Mouse (Mus musculus): ENCODE measurements around the gene 2310030G06Rik. TPM values are rescaled to one million over a fixed set of nuclear protein-coding genes. Genes with fewer than 3 reads are reported as not detected.

Gene 2310030G06Rik
- polyA plus RNA-seq, 1 experiment from 2014 or later, result 2.5 TPM

- Histone ChIP-seq H3K4me3 (no peak overlapping the region), H3K36me3 (no peaks in the 10 kb centered on the region; the same call in 1 of the 2 replicates), H3K9me3 (replicated peaks) (no peaks in the 10 kb centered on the region), H3K27ac (no peak overlapping the region), H3K4me2 (no peak overlapping the region), H3K4me1 (no peaks in the 10 kb centered on the region), H3K27me3 (replicated peaks) (0 out of 2 replicates have a peak, but pooled peaks cover 5% of the 10 kb centered on the region), H3K9ac (no peak overlapping the region)
- ATAC-seq, result no peak
- WGBS (ENCODE audit: insufficient replicate concordance), result 57% methylated on average over 6 of the region's 6 CpGs
These were observed 15.3 kb upstream of the 2310030G06Rik start for GRCm38 (mm10) chr9:50761520-50762243.

- Histone ChIP-seq H3K4me2 (no peak overlapping the region), H3K4me1 (no peaks in the 10 kb centered on the region), H3K27me3 (replicated peaks) (peaks cover 39% of the 10 kb centered on the region), H3K9me3 (replicated peaks) (no peaks in the 10 kb centered on the region), H3K4me3 (no peak overlapping the region), H3K9ac (no peak overlapping the region), H3K36me3 (no peaks in the 10 kb centered on the region), H3K27ac (no peak overlapping the region)
- ATAC-seq, result no peak
- WGBS (ENCODE audit: insufficient replicate concordance), result 56% methylated on average over 5 of the region's 5 CpGs
These were observed 10.4 kb upstream of the 2310030G06Rik start for GRCm38 (mm10) chr9:50756711-50757110.

- no peak for ATAC-seq
- no peaks in the 10 kb centered on the region for H3K9me3 ChIP-seq (replicated peaks)
- no peak overlapping the region for H3K4me2 ChIP-seq
- H3K4me3 ChIP-seq, result no peak overlapping the region
- no peaks in the 10 kb centered on the region for H3K4me1 ChIP-seq
- peaks cover 49% of the 10 kb centered on the region for H3K27me3 ChIP-seq (replicated peaks)
- no peak overlapping the region for H3K9ac ChIP-seq
- no peak overlapping the region for H3K27ac ChIP-seq
- WGBS (ENCODE audit: insufficient replicate concordance), result 27% methylated on average over 7 of the region's 7 CpGs
- no peaks in the 10 kb centered on the region for H3K36me3 ChIP-seq
These were observed 7.6 kb upstream of the 2310030G06Rik start for GRCm38 (mm10) chr9:50753947-50754346.

GRCm38 (mm10) chr9:50752784-50753615, 6.7 kb upstream of the 2310030G06Rik start:
- no peak overlapping the region for H3K4me3 ChIP-seq
- H3K4me1 ChIP-seq, result no peaks in the 10 kb centered on the region
- H3K9ac ChIP-seq, result no peak overlapping the region
- no peak overlapping the region for H3K4me2 ChIP-seq
- ATAC-seq, result no peak
- no peak overlapping the region for H3K27ac ChIP-seq
- no peaks in the 10 kb centered on the region for H3K9me3 ChIP-seq (replicated peaks)
- H3K27me3 ChIP-seq (replicated peaks), result peaks cover 54% of the 10 kb centered on the region
- 68% methylated on average over 17 of the region's 17 CpGs for WGBS (ENCODE audit: insufficient replicate concordance)
- no peaks in the 10 kb centered on the region for H3K36me3 ChIP-seq

- H3K4me1 ChIP-seq, result no peaks in the 10 kb centered on the region
- ATAC-seq, result 0 out of 2 replicates have a peak, but pooled peaks have one; percentile 35
- no peak within 1 kb of the TSS for H3K4me3 ChIP-seq
- H3K4me2 ChIP-seq, result no peak within 1 kb of the TSS
- H3K27me3 ChIP-seq (replicated peaks), result peaks cover 62% of the 10 kb centered on the region
- no peaks in the 10 kb centered on the region for H3K9me3 ChIP-seq (replicated peaks)
- 65% methylated on average over 14 of the region's 14 CpGs for WGBS (ENCODE audit: insufficient replicate concordance)
- no peak within 1 kb of the TSS for H3K27ac ChIP-seq
- H3K36me3 ChIP-seq, result no peaks in the 10 kb centered on the region
- no peak within 1 kb of the TSS for H3K9ac ChIP-seq
These were observed 5.8 kb upstream of the 2310030G06Rik start, which contains the start of gene Hspb2 for GRCm38 (mm10) chr9:50752054-50752602. TSS of gene Hspb2 (minus strand) at chr9:50752354.

GRCm38 (mm10) chr9:50751323-50751722, 5.0 kb upstream of the 2310030G06Rik start, which contains the start of gene Cryab:
TSS of gene Cryab (plus strand) at chr9:50751325.
- Histone ChIP-seq H3K36me3 (no peaks in the 10 kb centered on the region), H3K9ac (no peak within 1 kb of the TSS), H3K27ac (no peak within 1 kb of the TSS), H3K4me1 (no peaks in the 10 kb centered on the region), H3K9me3 (replicated peaks) (no peaks in the 10 kb centered on the region), H3K4me2 (no peak within 1 kb of the TSS), H3K27me3 (replicated peaks) (peaks cover 70% of the 10 kb centered on the region), H3K4me3 (no peak within 1 kb of the TSS)
- 55% methylated on average over 22 of the region's 22 CpGs for WGBS (ENCODE audit: insufficient replicate concordance)
- ATAC-seq, result no peak

GRCm38 (mm10) chr9:50750706-50751105, 4.4 kb upstream of the 2310030G06Rik start:
- 65% methylated on average over 6 of the region's 6 CpGs for WGBS (ENCODE audit: insufficient replicate concordance)
- Histone ChIP-seq H3K36me3 (no peaks in the 10 kb centered on the region), H3K4me3 (no peak overlapping the region), H3K27ac (no peak overlapping the region), H3K9me3 (replicated peaks) (no peaks in the 10 kb centered on the region), H3K4me1 (no peaks in the 10 kb centered on the region), H3K4me2 (no peak overlapping the region), H3K9ac (no peak overlapping the region), H3K27me3 (replicated peaks) (peaks cover 75% of the 10 kb centered on the region)
- no peak for ATAC-seq

GRCm38 (mm10) chr9:50745806-50746205, 530 bp downstream of the 2310030G06Rik start:
- no peak for ATAC-seq
- H3K9me3 ChIP-seq (replicated peaks), result no peaks in the 10 kb centered on the region
- no peaks in the 10 kb centered on the region for H3K4me1 ChIP-seq
- H3K36me3 ChIP-seq, result no peaks in the 10 kb centered on the region
- no peak overlapping the region for H3K9ac ChIP-seq
- no peak overlapping the region for H3K27ac ChIP-seq
- 33% methylated on average over 7 of the region's 7 CpGs for WGBS (ENCODE audit: insufficient replicate concordance)
- H3K27me3 ChIP-seq (replicated peaks), result peaks cover 34% of the 10 kb centered on the region
- peak overlapping the region; percentile 43 for H3K4me2 ChIP-seq
- H3K4me3 ChIP-seq, result peak overlapping the region; percentile 35

- H3K36me3 ChIP-seq, result no peaks in the 10 kb centered on the region
- H3K4me1 ChIP-seq, result peaks cover 7% of the 10 kb centered on the region
- ATAC-seq, result no peak
- H3K4me3 ChIP-seq, result no peak overlapping the region
- H3K27me3 ChIP-seq (replicated peaks), result peaks cover 20% of the 10 kb centered on the region
- H3K4me2 ChIP-seq, result no peak overlapping the region
- no peaks in the 10 kb centered on the region for H3K9me3 ChIP-seq (replicated peaks)
- no peak overlapping the region for H3K9ac ChIP-seq
- no peak overlapping the region for H3K27ac ChIP-seq
- WGBS (ENCODE audit: insufficient replicate concordance), result 55% methylated on average over 2 of the region's 2 CpGs
These were observed 3.6 kb downstream of the 2310030G06Rik start for GRCm38 (mm10) chr9:50742744-50743143.

GRCm38 (mm10) chr9:50742261-50742660, 4.1 kb downstream of the 2310030G06Rik start:
- 67% methylated on average over 3 of the region's 3 CpGs for WGBS (ENCODE audit: insufficient replicate concordance)
- ATAC-seq, result no peak
- H3K9me3 ChIP-seq (replicated peaks), result no peaks in the 10 kb centered on the region

GRCm38 (mm10) chr9:50740867-50741784, 5.2 kb downstream of the 2310030G06Rik start:
- ATAC-seq, result no peak
- H3K4me1 ChIP-seq, result peaks cover 7% of the 10 kb centered on the region
- peaks cover 9% of the 10 kb centered on the region for H3K27me3 ChIP-seq (replicated peaks)
- 80% methylated on average over 14 of the region's 14 CpGs for WGBS (ENCODE audit: insufficient replicate concordance)
- no peaks in the 10 kb centered on the region for H3K9me3 ChIP-seq (replicated peaks)
- no peaks in the 10 kb centered on the region for H3K36me3 ChIP-seq
- no peak overlapping the region for H3K27ac ChIP-seq
- no peak overlapping the region for H3K4me2 ChIP-seq
- no peak overlapping the region for H3K4me3 ChIP-seq
- no peak overlapping the region for H3K9ac ChIP-seq

More at GRCm38 (mm10) chr9:50742261-50742660, 4.1 kb downstream of the 2310030G06Rik start:
- no peak overlapping the region for H3K27ac ChIP-seq
- H3K4me1 ChIP-seq, result peaks cover 7% of the 10 kb centered on the region
- H3K27me3 ChIP-seq (replicated peaks), result peaks cover 16% of the 10 kb centered on the region
- no peak overlapping the region for H3K9ac ChIP-seq
- no peak overlapping the region for H3K4me2 ChIP-seq
- H3K4me3 ChIP-seq, result no peak overlapping the region
- H3K36me3 ChIP-seq, result no peaks in the 10 kb centered on the region

All from liver, embryonic 12.5 days (tissue).